Mouse (Mus musculus) megakaryocyte-erythroid progenitor cell, adult 5-6 weeks (primary cell): ENCODE measurements around the gene Sgk2. TPM values are rescaled to one million over a fixed set of nuclear protein-coding genes. Genes with fewer than 3 reads are reported as not detected.
A peak's percentile ranks its signal among the peaks of the same experiment; 100 is the strongest.

Experiments
- ATAC-seq: replicated peaks from 2 replicates; pipeline ENCODE4 v1.8.0; 2016; ENCODE audit warnings: mild to moderate bottlenecking, inconsistent platforms; ENCODE audit not compliant: severe bottlenecking, poor library complexity, low FRiP score, low TSS enrichment
- total RNA-seq, 2 experiments: library from RNA; stranded (forward) in 1 of 2; stranded (reverse) in 1 of 2; fragments of 200-1000, 215-1000 nt in 1 of 2; fragments of >200 nt in 1 of 2; fragmentation: Nextera tagmentation in 1 of 2; gene quantifications; 2 replicates each; pipeline ENCODE4 v1.2.3; 2014 to 2017

The Sgk2 gene
- total RNA-seq (2014; fragmentation: Nextera tagmentation): not detected in 2 replicates
- not detected in 2 replicates for total RNA-seq (2017)

- no peak for ATAC-seq
Observed at GRCm38 (mm10) chr2:162987218-162987617, at the start of gene Sgk2. Gene Sgk2 (plus strand): TSS chr2:162987330.

- no peak for ATAC-seq
Observed at GRCm38 (mm10) chr2:162939562-162939961, 47.6 kb upstream of the Sgk2 start.

- 0 out of 2 replicates have a peak, but pooled peaks have one; percentile 14 for ATAC-seq
Observed at GRCm38 (mm10) chr2:162943148-162943846, 43.8 kb upstream of the Sgk2 start, which contains the start of gene L3mbtl1. Gene L3mbtl1 (plus strand): TSS chr2:162943472.

- peak; percentile 33; the same call in 1 of the 2 replicates for ATAC-seq
Observed at GRCm38 (mm10) chr2:162943931-162944330, 43.2 kb upstream of the Sgk2 start.

GRCm38 (mm10) chr2:162946964-162947363 is 40.2 kb upstream of the Sgk2 start:
- no peak for ATAC-seq

- 0 out of 2 replicates have a peak, but pooled peaks have one; percentile 6 for ATAC-seq
Observed at GRCm38 (mm10) chr2:162947736-162948135, 39.4 kb upstream of the Sgk2 start.

- ATAC-seq: peak; percentile 20; the same call in 1 of the 2 replicates
Observed at GRCm38 (mm10) chr2:162948221-162948620, 38.9 kb upstream of the Sgk2 start.

GRCm38 (mm10) chr2:162950776-162951175 is 36.4 kb upstream of the Sgk2 start:
- no peak for ATAC-seq

GRCm38 (mm10) chr2:162956843-162957242 is 30.3 kb upstream of the Sgk2 start:
- ATAC-seq: no peak

- ATAC-seq: no peak
Observed at GRCm38 (mm10) chr2:162961321-162961720, 25.8 kb upstream of the Sgk2 start.

GRCm38 (mm10) chr2:162966734-162967133 is 20.4 kb upstream of the Sgk2 start:
- ATAC-seq: no peak

GRCm38 (mm10) chr2:162968357-162968756 is 18.8 kb upstream of the Sgk2 start:
- ATAC-seq: peak; percentile 81

- no peak for ATAC-seq
Observed at GRCm38 (mm10) chr2:162969101-162969500, 18.0 kb upstream of the Sgk2 start.

- no peak for ATAC-seq
Observed at GRCm38 (mm10) chr2:162970896-162971295, 16.2 kb upstream of the Sgk2 start.

GRCm38 (mm10) chr2:162972752-162973151 is 14.4 kb upstream of the Sgk2 start:
- ATAC-seq: no peak

GRCm38 (mm10) chr2:162973206-162973605 is 13.9 kb upstream of the Sgk2 start:
- ATAC-seq: no peak

- ATAC-seq: no peak
Observed at GRCm38 (mm10) chr2:162973637-162974036, 13.5 kb upstream of the Sgk2 start.

GRCm38 (mm10) chr2:162975157-162975775 is 11.9 kb upstream of the Sgk2 start:
- ATAC-seq: peak; percentile 46; the same call in 1 of the 2 replicates

- no peak for ATAC-seq
Observed at GRCm38 (mm10) chr2:162976001-162976400, 11.1 kb upstream of the Sgk2 start.

- no peak for ATAC-seq
Observed at GRCm38 (mm10) chr2:162984381-162984780, 2.7 kb upstream of the Sgk2 start.

- no peak for ATAC-seq
Observed at GRCm38 (mm10) chr2:162985923-162986322, 1.2 kb upstream of the Sgk2 start.
